Mouse (Mus musculus) liver, embryonic 16.5 days (tissue): ENCODE data around the gene C2. TPM values are rescaled to one million over a fixed set of nuclear protein-coding genes. Genes with fewer than 3 reads are reported as not detected.
A peak's percentile ranks its signal among the peaks of the same experiment; 100 is the strongest.

Source experiments
- ATAC-seq: fragments of 200-750 bp; cut with Nextera tagmentation; 2 replicates; pipeline ENCODE4 v1.8.0; 2017; ENCODE audit warnings: low read depth, mild to moderate bottlenecking, moderate number of reproducible peaks, moderate library complexity
- H3K27ac ChIP-seq: fragments of 300-500 bp; sonication (generic); 2 replicates; pipeline ENCODE4 v1.5.1; 2014; ENCODE audit warnings: mild to moderate bottlenecking, low read length
- H3K27me3 ChIP-seq: fragments of 300-500 bp; sonication (generic); 2 replicates; pipeline ENCODE4 v1.6.1; 2014; ENCODE audit warnings: low read depth, low read length, mixed read lengths; ENCODE audit not compliant: control insufficient read depth, insufficient read depth
- H3K36me3 ChIP-seq: fragments of 300-500 bp; sonication (generic); 2 replicates; pipeline ENCODE4 v1.6.1; 2014; ENCODE audit warnings: mild to moderate bottlenecking; ENCODE audit not compliant: control insufficient read depth, insufficient read depth
- H3K4me1 ChIP-seq: fragments of 300-500 bp; sonication (generic); 2 replicates; pipeline ENCODE4 v1.6.1; 2014; ENCODE audit warnings: low read depth, low read length, mixed read lengths; ENCODE audit not compliant: control insufficient read depth
- H3K4me2 ChIP-seq: fragments of 300-500 bp; sonication (generic); 2 replicates; pipeline ENCODE4 v1.6.1; 2014; ENCODE audit warnings: low read depth, low read length, mixed read lengths
- H3K4me3 ChIP-seq: fragments of 300-500 bp; sonication (generic); 2 replicates; pipeline ENCODE4 v1.5.1; 2014; ENCODE audit warnings: low read depth, mild to moderate bottlenecking, low read length
- H3K9ac ChIP-seq: fragments of 300-500 bp; sonication (generic); 2 replicates; pipeline ENCODE4 v1.6.1; 2014; ENCODE audit warnings: low read depth, low read length
- H3K9me3 ChIP-seq: fragments of 300-500 bp; sonication (generic); replicated peaks from 2 replicates; pipeline ENCODE4 v1.6.1; 2016; ENCODE audit warnings: low read length; ENCODE audit not compliant: control insufficient read depth
- WGBS: fragments of 180-500 bp; shearing (Covaris S2); extraction: QIAGEN DNeasy Blood & Tissue Kit; methylation state at CpG from one replicate; pipeline ENCODE4 v1.1.7; 2014; ENCODE audit not compliant: insufficient replicate concordance; 5-methylcytosine and 5-hydroxymethylcytosine counted together
- polyA plus RNA-seq: library from polyadenylated mRNA; unstranded; fragments of >200 nt; fragmentation: Nextera tagmentation; extraction: Ambion mirVana; gene quantifications from 2 replicates; pipeline ENCODE4 v1.2.1, GENCODE M21; 2015

Gene C2
- polyA plus RNA-seq, 1 experiment from 2014 or later = 33.9 TPM

DNA sequence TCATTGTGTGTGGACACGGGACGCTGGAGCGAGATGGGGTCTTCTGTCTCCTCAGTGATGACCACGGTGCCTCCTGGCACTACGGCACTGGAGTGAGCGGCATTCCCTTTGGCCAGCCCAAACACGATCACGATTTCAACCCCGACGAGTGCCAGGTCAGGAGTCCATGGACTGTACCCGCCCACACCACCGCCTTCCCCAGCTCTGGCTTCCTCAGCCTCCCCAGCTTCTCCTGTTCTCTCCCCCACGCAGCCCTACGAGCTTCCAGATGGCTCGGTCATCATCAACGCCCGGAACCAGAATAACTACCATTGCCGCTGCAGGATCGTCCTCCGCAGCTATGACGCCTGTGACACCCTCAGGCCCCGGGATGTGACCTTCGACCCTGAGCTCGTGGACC, 36.0 kb upstream of the C2 start:
- Histone ChIP-seq H3K36me3 (no peaks in the 10 kb centered on the region), H3K9ac (no peak overlapping the region), H3K4me3 (no peak overlapping the region), H3K27me3 (no peaks in the 10 kb centered on the region), H3K4me1 (peaks cover 13% of the 10 kb centered on the region), H3K4me2 (peak overlapping the region; percentile 37), H3K9me3 (no peaks in the 10 kb centered on the region), H3K27ac (no peak overlapping the region; the same call in 1 of the 2 replicates)
- ATAC-seq = no peak
- WGBS = 70% methylated on average over 24 of the region's 24 CpGs

DNA sequence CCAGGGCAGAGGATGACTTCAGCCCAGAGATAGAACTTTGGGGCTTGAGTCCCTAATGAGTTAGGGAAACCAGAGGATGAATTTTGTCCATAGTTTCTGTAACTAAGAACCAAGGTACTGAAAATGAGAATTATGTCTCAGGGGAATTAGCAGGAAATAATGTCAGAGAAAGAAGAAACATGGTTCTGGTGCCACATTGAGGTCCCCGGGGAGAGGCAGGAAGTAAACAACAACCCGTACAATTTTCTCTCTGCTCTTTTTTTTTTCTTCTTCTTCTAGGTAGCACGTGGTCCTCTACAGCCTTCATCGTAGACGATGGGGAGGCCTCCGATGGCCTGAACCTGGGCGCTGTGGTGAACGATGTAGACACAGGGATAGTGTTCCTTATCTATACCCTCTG, 34.2 kb upstream of the C2 start:
- Histone ChIP-seq H3K27me3 (no peaks in the 10 kb centered on the region), H3K4me1 (peaks cover 13% of the 10 kb centered on the region), H3K27ac (no peak overlapping the region), H3K4me2 (peak overlapping the region; percentile 91), H3K4me3 (peak overlapping the region; percentile 74), H3K9ac (no peak overlapping the region), H3K36me3 (no peaks in the 10 kb centered on the region), H3K9me3 (no peaks in the 10 kb centered on the region)
- ATAC-seq = no peak
- WGBS = 62% methylated on average over 8 of the region's 8 CpGs

DNA sequence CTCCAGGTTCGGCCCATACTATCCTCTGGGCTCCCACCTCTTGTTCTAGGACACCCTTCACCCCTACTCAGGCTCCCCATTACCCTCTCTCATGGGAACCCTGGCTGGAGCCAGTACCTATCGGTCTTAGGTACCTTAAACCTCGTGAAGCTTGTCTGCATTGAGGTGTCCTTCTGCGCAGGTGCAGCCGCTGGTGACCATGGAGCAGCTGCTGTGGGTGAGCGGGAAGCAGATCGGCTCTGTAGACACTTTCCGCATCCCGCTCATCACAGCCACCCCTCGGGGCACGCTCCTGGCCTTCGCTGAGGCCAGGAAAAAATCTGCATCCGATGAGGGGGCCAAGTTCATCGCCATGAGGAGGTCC, 33.7 kb upstream of the C2 start:
- Histone ChIP-seq H3K9ac (peak overlapping the region; percentile 72), H3K9me3 (no peaks in the 10 kb centered on the region), H3K4me3 (peak overlapping the region; percentile 74), H3K4me1 (peaks cover 13% of the 10 kb centered on the region), H3K36me3 (no peaks in the 10 kb centered on the region), H3K4me2 (peak overlapping the region; percentile 91), H3K27me3 (no peaks in the 10 kb centered on the region), H3K27ac (peak overlapping the region; percentile 39; the same call in 1 of the 2 replicates)
- 10% methylated on average over 14 of the region's 14 CpGs for WGBS
- no peak for ATAC-seq

DNA sequence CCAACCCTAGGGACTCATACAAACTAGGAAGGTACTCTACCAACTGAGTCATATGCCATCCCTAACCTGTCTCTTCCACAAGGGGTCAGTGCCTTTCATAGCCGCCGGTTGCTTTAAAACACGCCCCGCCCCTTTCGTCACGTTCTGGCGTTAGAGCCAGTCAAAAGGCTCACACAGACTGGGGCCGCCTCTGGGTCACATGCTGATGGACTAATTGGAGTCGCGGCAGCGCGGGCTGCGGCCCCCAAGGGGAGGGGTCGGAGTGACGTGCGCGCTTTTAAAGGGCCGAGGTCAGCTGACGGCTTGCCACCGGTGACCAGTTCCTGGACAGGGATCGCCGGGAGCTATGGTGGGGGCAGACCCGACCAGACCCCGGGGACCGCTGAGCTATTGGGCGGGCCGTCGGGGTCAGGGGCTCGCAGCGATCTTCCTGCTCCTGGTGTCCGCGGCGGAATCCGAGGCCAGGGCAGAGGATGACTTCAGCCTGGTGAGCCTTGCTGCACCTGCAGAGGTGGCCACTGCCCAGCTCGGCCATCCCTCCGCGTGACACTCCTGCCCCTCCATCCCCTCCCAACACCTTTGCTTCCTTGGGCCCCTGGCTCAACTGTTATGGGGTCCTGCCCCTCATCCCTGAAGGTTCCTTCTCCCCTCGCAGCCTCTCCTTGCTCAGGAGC, 33.1 kb upstream of the C2 start, which contains the start of gene Neu1:
Gene Neu1 (plus strand): TSS at position 193 of the 674 bp plus-strand sequence.
- peak within 1 kb of the TSS; percentile 91 for H3K4me2 ChIP-seq
- H3K27me3 ChIP-seq = no peaks in the 10 kb centered on the region
- peak within 1 kb of the TSS; percentile 39; the same call in 1 of the 2 replicates for H3K27ac ChIP-seq
- H3K9ac ChIP-seq = peak within 1 kb of the TSS; percentile 72
- no peaks in the 10 kb centered on the region for H3K36me3 ChIP-seq
- peaks cover 13% of the 10 kb centered on the region for H3K4me1 ChIP-seq
- under 1% methylated on average over 38 of the region's 38 CpGs for WGBS
- no peaks in the 10 kb centered on the region for H3K9me3 ChIP-seq
- H3K4me3 ChIP-seq = peak within 1 kb of the TSS; percentile 74
- peak; percentile 95 for ATAC-seq

DNA sequence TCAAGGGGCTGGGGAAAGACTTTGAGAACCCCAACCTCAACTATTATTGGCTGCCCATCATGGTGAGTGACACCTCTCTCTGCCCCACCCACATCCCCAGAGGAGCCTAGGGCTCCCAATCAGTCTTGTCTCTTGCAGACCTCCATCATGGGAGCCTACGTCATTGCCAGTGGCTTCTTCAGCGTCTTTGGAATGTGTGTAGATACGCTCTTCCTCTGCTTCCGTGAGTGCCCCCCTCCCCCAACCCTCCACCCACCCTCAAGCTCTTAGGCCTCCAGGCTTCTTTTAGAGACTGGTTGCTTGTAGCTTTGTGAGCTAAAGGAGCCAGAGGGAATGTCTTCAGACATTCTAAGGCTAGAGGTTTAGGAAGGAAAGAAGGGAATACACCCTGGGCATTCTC, 30.8 kb upstream of the C2 start:
- Histone ChIP-seq H3K4me3 (no peak overlapping the region), H3K36me3 (no peaks in the 10 kb centered on the region), H3K27ac (no peak overlapping the region), H3K9me3 (no peaks in the 10 kb centered on the region), H3K9ac (no peak overlapping the region), H3K4me1 (peaks cover 13% of the 10 kb centered on the region), H3K4me2 (no peak overlapping the region), H3K27me3 (no peaks in the 10 kb centered on the region)
- ATAC-seq = no peak
- 68% methylated on average over 4 of the region's 4 CpGs for WGBS

DNA sequence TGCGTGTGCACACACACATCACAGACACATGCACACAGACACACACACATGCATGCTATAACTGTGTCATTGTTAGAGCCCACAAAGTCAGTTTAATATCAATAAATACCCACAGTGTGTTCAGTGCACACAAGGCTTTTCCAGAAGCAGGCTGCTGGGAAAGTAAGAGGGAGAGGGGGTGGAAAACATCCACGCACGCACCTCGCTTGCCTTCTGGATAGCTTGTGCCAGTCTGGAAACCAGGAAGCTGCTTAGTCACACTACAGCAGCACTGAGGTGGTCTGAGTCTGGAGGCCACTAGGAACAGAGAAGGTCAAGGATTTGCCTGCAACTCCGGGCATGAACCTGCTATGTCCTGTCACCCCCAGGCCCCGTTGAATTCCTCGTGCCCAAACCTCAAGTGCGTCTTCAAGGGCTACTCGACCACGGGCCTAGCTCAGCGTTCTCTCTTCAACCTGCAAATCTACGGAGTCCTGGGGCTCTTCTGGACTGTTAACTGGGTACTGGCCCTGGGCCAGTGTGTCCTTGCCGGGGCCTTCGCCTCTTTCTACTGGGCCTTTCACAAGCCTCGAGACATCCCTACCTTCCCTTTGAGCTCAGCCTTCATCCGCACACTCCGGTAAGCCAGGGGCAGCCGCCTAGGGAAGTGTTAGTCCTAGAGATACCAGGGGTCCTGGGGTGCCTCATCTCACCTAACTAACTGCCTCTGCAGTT, 29.4 kb upstream of the C2 start:
- H3K4me2 ChIP-seq = no peak overlapping the region
- WGBS = 79% methylated on average over 18 of the region's 18 CpGs
- no peaks in the 10 kb centered on the region for H3K9me3 ChIP-seq
- no peaks in the 10 kb centered on the region for H3K36me3 ChIP-seq
- no peak overlapping the region for H3K4me3 ChIP-seq
- H3K27me3 ChIP-seq = no peaks in the 10 kb centered on the region
- H3K4me1 ChIP-seq = peaks cover 13% of the 10 kb centered on the region
- ATAC-seq = no peak
- no peak overlapping the region for H3K27ac ChIP-seq
- H3K9ac ChIP-seq = no peak overlapping the region

DNA sequence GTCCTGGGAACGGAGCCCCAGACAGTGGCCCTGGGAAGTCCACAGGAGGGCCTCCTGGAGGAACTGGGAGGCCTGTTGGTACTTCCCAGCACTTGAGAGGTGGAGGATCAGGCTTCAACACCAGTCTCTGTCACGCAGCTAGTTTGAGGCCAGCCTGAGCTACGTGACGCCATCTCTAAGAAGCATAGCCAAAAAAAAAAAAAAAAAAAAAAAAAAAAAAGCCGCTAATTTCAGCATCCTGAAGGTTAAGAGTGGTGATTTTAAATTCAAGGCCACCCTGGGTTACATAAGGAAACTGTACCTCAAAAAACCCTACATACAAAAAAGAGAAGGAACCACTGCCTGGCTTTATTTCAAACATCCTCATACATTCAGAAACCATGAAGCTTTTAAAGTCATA, 26.2 kb upstream of the C2 start:
- ATAC-seq = no peak
- Histone ChIP-seq H3K36me3 (no peaks in the 10 kb centered on the region), H3K27ac (no peak overlapping the region), H3K4me1 (no peaks in the 10 kb centered on the region; the same call in none of the 2 replicates), H3K9ac (no peak overlapping the region), H3K27me3 (no peaks in the 10 kb centered on the region), H3K4me3 (no peak overlapping the region), H3K4me2 (no peak overlapping the region), H3K9me3 (no peaks in the 10 kb centered on the region)
- WGBS = 65% methylated on average over 5 of the region's 5 CpGs

DNA sequence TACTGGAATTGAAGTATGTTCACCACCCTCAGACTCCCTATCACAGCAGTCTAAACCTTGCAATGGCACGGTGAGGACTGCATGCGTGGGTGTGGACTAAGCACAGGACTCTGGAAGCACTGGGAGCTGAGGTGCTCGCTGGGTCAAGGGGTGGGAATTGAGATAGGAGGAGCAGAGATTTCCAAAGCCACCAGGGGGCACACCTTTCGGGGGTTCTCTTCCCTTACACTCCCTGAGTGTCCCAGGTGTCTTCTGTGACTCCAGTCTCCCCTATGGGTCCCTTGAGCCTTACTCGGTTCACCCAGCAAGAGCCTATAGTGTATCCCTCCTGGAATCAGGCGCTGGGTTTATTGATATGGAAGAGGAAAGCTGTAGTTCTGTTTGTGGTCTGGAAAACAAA, 24.9 kb upstream of the C2 start:
- Histone ChIP-seq H3K36me3 (no peaks in the 10 kb centered on the region), H3K9me3 (no peaks in the 10 kb centered on the region), H3K4me1 (no peaks in the 10 kb centered on the region; the same call in none of the 2 replicates), H3K27me3 (no peaks in the 10 kb centered on the region), H3K4me3 (no peak overlapping the region), H3K9ac (no peak overlapping the region), H3K4me2 (no peak overlapping the region), H3K27ac (no peak overlapping the region)
- 39% methylated on average over 6 of the region's 6 CpGs for WGBS
- ATAC-seq = no peak

DNA sequence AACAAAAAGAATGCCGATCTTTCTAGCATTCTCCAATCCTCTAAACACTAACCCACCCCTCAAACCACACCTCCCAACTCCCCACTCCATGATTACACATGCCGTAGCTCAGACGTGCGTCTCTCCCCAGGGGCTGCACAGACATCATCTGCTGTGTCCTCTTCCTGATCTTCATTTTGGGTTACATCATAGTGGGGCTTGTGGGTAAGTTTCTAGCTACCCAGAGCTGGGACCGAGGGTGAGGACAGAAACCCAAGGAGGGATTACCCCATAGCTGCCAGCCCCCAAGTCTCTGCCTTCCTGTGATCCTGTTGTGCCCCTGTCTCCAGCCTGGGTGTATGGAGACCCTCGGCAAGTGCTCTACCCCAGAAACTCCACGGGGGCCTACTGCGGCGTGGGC, 19.1 kb upstream of the C2 start:
- no peaks in the 10 kb centered on the region for H3K9me3 ChIP-seq
- no peak for ATAC-seq
- H3K36me3 ChIP-seq = peaks cover 3% of the 10 kb centered on the region
- H3K4me3 ChIP-seq = no peak overlapping the region
- H3K4me2 ChIP-seq = no peak overlapping the region
- H3K9ac ChIP-seq = no peak overlapping the region
- no peak overlapping the region for H3K27ac ChIP-seq
- WGBS = 68% methylated on average over 9 of the region's 9 CpGs
- H3K27me3 ChIP-seq = no peaks in the 10 kb centered on the region
- peaks cover 14% of the 10 kb centered on the region for H3K4me1 ChIP-seq
